Mouse (Mus musculus) midbrain, embryonic 11.5 days (tissue): ENCODE measurements around the gene Pth2r. TPM values are rescaled to one million over a fixed set of nuclear protein-coding genes. Genes with fewer than 3 reads are reported as not detected.

Source experiments
- ATAC-seq: fragments of 200-750 bp; cut with Nextera tagmentation; 2 replicates; pipeline ENCODE4 v1.8.0; 2017; ENCODE audit warnings: moderate TSS enrichment, moderate library complexity; ENCODE audit not compliant: low FRiP score
- DNase-seq: peaks from one replicate; pipeline ENCODE4 v3.0.0; 2015; ENCODE audit warnings: low spot score; ENCODE audit errors: missing footprints
- H3K27ac ChIP-seq: fragments of 300-500 bp; sonication (generic); 2 replicates; pipeline ENCODE4 v1.5.1; 2014; ENCODE audit warnings: low read depth, low read length
- H3K27me3 ChIP-seq: fragments of 300-500 bp; sonication (generic); 2 replicates; pipeline ENCODE4 v1.6.1; 2014; ENCODE audit warnings: mild to moderate bottlenecking, low read length, moderate library complexity, mixed read lengths; ENCODE audit not compliant: control insufficient read depth, insufficient read depth
- H3K36me3 ChIP-seq: fragments of 300-500 bp; sonication (generic); 2 replicates; pipeline ENCODE4 v1.6.1; 2014; ENCODE audit warnings: mild to moderate bottlenecking, low read length, moderate library complexity, mixed read lengths; ENCODE audit not compliant: control insufficient read depth, insufficient read depth
- H3K4me1 ChIP-seq: fragments of 300-500 bp; sonication (generic); 2 replicates; pipeline ENCODE4 v1.6.1; 2014; ENCODE audit warnings: low read length; ENCODE audit not compliant: control insufficient read depth, insufficient read depth
- H3K4me2 ChIP-seq: fragments of 300-500 bp; sonication (generic); 2 replicates; pipeline ENCODE4 v1.6.1; 2014; ENCODE audit warnings: mild to moderate bottlenecking, moderate library complexity
- H3K4me3 ChIP-seq: fragments of 300-500 bp; sonication (generic); 2 replicates; pipeline ENCODE4 v1.5.1; 2014; ENCODE audit warnings: low read depth, low read length
- H3K9ac ChIP-seq: fragments of 300-500 bp; sonication (generic); 2 replicates; pipeline ENCODE4 v1.6.1; 2014; ENCODE audit warnings: low read length
- H3K9me3 ChIP-seq: fragments of 300-500 bp; sonication (generic); 2 replicates; pipeline ENCODE4 v1.6.1; 2016; ENCODE audit warnings: low read length; ENCODE audit not compliant: control insufficient read depth
- WGBS: fragments of 180-500 bp; shearing (Covaris S2); extraction: QIAGEN DNeasy Blood & Tissue Kit; methylation state at CpG from one replicate; pipeline ENCODE4 v1.1.7; 2014; 5-methylcytosine and 5-hydroxymethylcytosine counted together
- polyA plus RNA-seq: library from polyadenylated mRNA; unstranded; fragments of >200 nt; fragmentation: Nextera tagmentation; extraction: Ambion mirVana; gene quantifications from 2 replicates; pipeline ENCODE4 v1.2.1, GENCODE M21; 2014

Gene Pth2r
- polyA plus RNA-seq, 1 experiment from 2014 or later: not detected

DNA sequence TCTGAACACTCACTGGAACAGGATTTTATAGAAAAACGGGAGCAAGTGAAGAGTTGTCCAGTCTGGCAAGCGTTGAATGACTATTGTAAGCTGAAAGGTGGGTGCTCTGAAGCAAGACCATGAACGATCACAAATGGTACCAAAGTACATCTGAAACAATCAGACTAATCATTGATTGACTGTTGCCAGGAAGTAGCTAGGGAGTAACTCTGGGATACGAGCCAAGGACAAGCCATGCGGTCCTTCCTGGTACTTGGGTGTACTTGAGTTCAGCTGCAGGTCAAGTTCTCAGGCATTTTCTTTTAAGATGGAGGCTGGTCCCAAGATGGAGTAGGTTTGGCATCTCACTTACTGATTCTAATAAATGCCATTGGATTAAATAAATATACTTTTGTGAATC is 125.6 kb downstream of the Pth2r start:
- Histone ChIP-seq H3K4me3 (no peak overlapping the region), H3K4me2 (no peak overlapping the region), H3K9me3 (no peaks in the 10 kb centered on the region), H3K27ac (no peak overlapping the region), H3K27me3 (no peaks in the 10 kb centered on the region), H3K9ac (no peak overlapping the region), H3K4me1 (no peaks in the 10 kb centered on the region), H3K36me3 (no peaks in the 10 kb centered on the region)
- DNase-seq (no peak), ATAC-seq (no peak)
- WGBS: 84% methylated on average over 5 of the region's 5 CpGs

DNA sequence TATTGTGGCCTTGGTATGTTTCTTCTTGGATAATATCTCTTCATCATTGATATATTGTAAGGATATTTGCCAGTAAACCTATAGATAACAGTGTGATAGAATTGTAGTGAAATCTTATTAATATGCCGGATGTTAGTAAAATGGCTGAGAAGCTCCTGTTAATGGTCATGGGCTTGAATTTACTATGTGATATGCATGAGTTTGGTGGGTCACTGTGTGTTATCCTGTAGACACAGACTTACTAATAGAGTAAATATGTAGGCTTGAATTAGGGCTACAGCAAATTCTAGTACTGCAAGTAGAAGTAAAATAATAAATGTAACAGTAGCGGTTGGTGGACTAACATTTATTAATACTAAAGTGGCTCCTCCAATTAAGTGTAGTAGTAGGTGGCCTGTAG is 139.1 kb downstream of the Pth2r start:
- Histone ChIP-seq H3K4me1 (no peaks in the 10 kb centered on the region), H3K9me3 (no peaks in the 10 kb centered on the region), H3K27ac (no peak overlapping the region), H3K27me3 (no peaks in the 10 kb centered on the region), H3K4me3 (no peak overlapping the region), H3K9ac (no peak overlapping the region), H3K36me3 (no peaks in the 10 kb centered on the region), H3K4me2 (no peak overlapping the region)
- WGBS: 97% methylated on average over 2 of the region's 2 CpGs
- no peak for DNase-seq
- ATAC-seq: no peak

DNA sequence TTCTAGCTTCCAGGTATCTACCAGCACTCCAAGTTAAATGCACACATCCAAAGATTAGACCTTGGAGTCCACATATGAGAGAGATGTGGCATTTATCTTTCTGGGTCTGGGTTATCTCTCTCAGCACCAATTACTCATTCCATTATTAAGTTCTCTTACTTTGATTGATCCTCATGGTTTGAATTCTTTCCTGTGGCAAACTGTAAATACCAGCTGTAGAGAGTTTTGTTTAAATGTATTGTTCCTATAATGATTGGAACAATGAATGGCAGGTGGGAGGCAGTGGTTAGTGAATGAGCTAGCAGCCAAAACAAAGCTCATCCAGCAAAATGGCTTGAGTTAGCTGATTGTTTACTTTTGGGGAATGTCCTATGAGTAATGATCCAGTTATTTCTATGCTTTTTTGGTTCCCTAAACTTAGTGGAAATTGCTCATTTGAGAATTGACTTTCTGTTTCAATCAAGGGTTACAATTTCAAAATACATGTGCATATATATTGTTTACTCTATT is 140.7 kb downstream of the Pth2r start:
- H3K9ac ChIP-seq: no peak overlapping the region
- no peaks in the 10 kb centered on the region for H3K27me3 ChIP-seq
- DNase-seq (no peak), ATAC-seq (no peak)
- no peak overlapping the region for H3K27ac ChIP-seq
- H3K36me3 ChIP-seq: no peaks in the 10 kb centered on the region
- no peak overlapping the region for H3K4me2 ChIP-seq
- H3K4me1 ChIP-seq: no peaks in the 10 kb centered on the region
- no peak overlapping the region for H3K4me3 ChIP-seq
- H3K9me3 ChIP-seq: no peaks in the 10 kb centered on the region

Other genes starting within 250 kb of the Pth2r start
- gene Akr1cl, start 249.3 kb upstream of the Pth2r start, polyA plus RNA-seq: 0.11 and 0.17 TPM in 2 replicates
- gene Cryge, start 230.9 kb upstream of the Pth2r start, polyA plus RNA-seq: 0.65 and 0.74 TPM in 2 replicates
- not detected in 2 replicates for gene Crygd, start 218.6 kb upstream of the Pth2r start, polyA plus RNA-seq
- 0.39 TPM in 1 of 2 replicates, not detected in the other for gene Crygc, start 208.4 kb upstream of the Pth2r start, polyA plus RNA-seq
- not detected in 2 replicates for gene Crygb, start 199.8 kb upstream of the Pth2r start, polyA plus RNA-seq
- gene Cryga, start 178.7 kb upstream of the Pth2r start, polyA plus RNA-seq: not detected in 2 replicates
- not detected in 2 replicates for gene Gm28845, start 162.5 kb upstream of the Pth2r start, polyA plus RNA-seq
- gene D630023F18Rik, start 158.8 kb upstream of the Pth2r start, polyA plus RNA-seq: 0.22 TPM in 1 of 2 replicates, not detected in the other
- 433 and 472 TPM in 2 replicates for gene Idh1, start 95.6 kb upstream of the Pth2r start, polyA plus RNA-seq
- 17.1 and 20.1 TPM in 2 replicates for gene Pikfyve, start 95.4 kb upstream of the Pth2r start, polyA plus RNA-seq